Mouse (Mus musculus) liver, adult 2 months (tissue): ENCODE results near the gene Rrp12. TPM values are rescaled to one million over a fixed set of nuclear protein-coding genes. Genes with fewer than 3 reads are reported as not detected.

Experiments used
- DNase-seq: peaks from one replicate; pipeline ENCODE4 v3.0.0-alpha.2; 2011; ENCODE audit warnings: low read depth, low spot score; ENCODE audit errors: extremely low read depth
- H3K27ac ChIP-seq: fragments of 200-500 bp; replicated peaks from 2 replicates; pipeline ENCODE4 v1.5.1; 2012; ENCODE audit warnings: low read depth, mild to moderate bottlenecking, control low read depth, inconsistent platforms, low read length; ENCODE audit not compliant: insufficient read depth
- H3K27me3 ChIP-seq: fragments of 200-500 bp; 2 replicates; pipeline ENCODE4 v1.6.1; 2012; ENCODE audit warnings: mild to moderate bottlenecking, moderate library complexity, low read length, inconsistent platforms; ENCODE audit not compliant: control insufficient read depth, insufficient read depth
- H3K36me3 ChIP-seq: fragments of 200-500 bp; 2 replicates; pipeline ENCODE4 v1.6.1; 2012; ENCODE audit warnings: low read length, inconsistent platforms; ENCODE audit not compliant: control insufficient read depth, insufficient read depth
- H3K4me1 ChIP-seq: fragments of 200-500 bp; 2 replicates; pipeline ENCODE4 v1.6.1; 2011; ENCODE audit warnings: low read length; ENCODE audit not compliant: control insufficient read depth, insufficient read depth
- H3K4me3 ChIP-seq: fragments of 200-500 bp; 2 replicates; pipeline ENCODE4 v1.5.1; 2011; ENCODE audit warnings: low read depth, mild to moderate bottlenecking, control low read depth, low read length, moderate library complexity; ENCODE audit not compliant: insufficient read depth
- H3K79me2 ChIP-seq: fragments of 200-500 bp; 2 replicates; pipeline ENCODE4 v1.6.1; 2012; ENCODE audit warnings: inconsistent platforms, mild to moderate bottlenecking, low read length, moderate library complexity; ENCODE audit not compliant: control insufficient read depth, insufficient read depth
- H3K9ac ChIP-seq: fragments of 200-500 bp; 2 replicates; pipeline ENCODE4 v1.6.1; 2012; ENCODE audit warnings: low read depth, mild to moderate bottlenecking, control low read depth, inconsistent platforms, low read length
- CTCF ChIP-seq: fragments of 200-500 bp; IDR thresholded peaks from 2 replicates; pipeline ENCODE4 v1.5.1; 2011; ENCODE audit warnings: low read depth, low read length, control low read depth
- POLR2A ChIP-seq: fragments of 200-500 bp; IDR thresholded peaks from 2 replicates; pipeline ENCODE4 v1.6.1; 2011; ENCODE audit warnings: low read length, control low read depth; ENCODE audit not compliant: insufficient read depth; ENCODE audit errors: extremely low read depth
- WGBS: fragments of 180-500 bp; shearing (Covaris S2); methylation state at CpG from one replicate; pipeline ENCODE4 v1.1.7; 2018; 5-methylcytosine and 5-hydroxymethylcytosine counted together
- polyA plus RNA-seq: library from polyadenylated mRNA; depleted of rRNA; stranded (reverse); fragments of >200 nt; gene quantifications from 2 replicates; pipeline ENCODE4 v1.2.3, GENCODE M21; 2012
- total RNA-seq: library from RNA; depleted of rRNA; stranded (reverse); fragments of >200 nt; gene quantifications from 2 replicates; pipeline ENCODE4 v1.2.3, GENCODE M21; 2014

Gene Rrp12
- total and polyA plus RNA-seq, 2 experiments, result 1.4 to 4.1 TPM

- WGBS, result 87% methylated on average over 10 of the region's 10 CpGs
- no peak overlapping the region for H3K9ac ChIP-seq
- TF ChIP-seq POLR2A (no peak), CTCF (no peak)
Observed at GRCm38 (mm10) chr19:41902848-41903593, 7.0 kb upstream of the Rrp12 start.

GRCm38 (mm10) chr19:41901696-41902095 lies 5.7 kb upstream of the Rrp12 start:
- WGBS, result 80% methylated on average over 2 of the region's 2 CpGs
- Histone ChIP-seq H3K27me3 (no peaks in the 10 kb centered on the region), H3K4me1 (no peaks in the 10 kb centered on the region; the same call in none of the 2 replicates), H3K9ac (no peak overlapping the region), H3K36me3 (no peaks in the 10 kb centered on the region), H3K79me2 (no peaks in the 10 kb centered on the region), H3K27ac (no peak overlapping the region), H3K4me3 (no peak overlapping the region)
- no peak for DNase-seq
- TF ChIP-seq CTCF (no peak), POLR2A (no peak)

More at GRCm38 (mm10) chr19:41902848-41903593, 7.0 kb upstream of the Rrp12 start:
- DNase-seq, result no peak
- Histone ChIP-seq H3K27me3 (no peaks in the 10 kb centered on the region), H3K4me3 (no peak overlapping the region), H3K79me2 (no peaks in the 10 kb centered on the region), H3K27ac (no peak overlapping the region), H3K36me3 (no peaks in the 10 kb centered on the region), H3K4me1 (no peaks in the 10 kb centered on the region; the same call in none of the 2 replicates)

- H3K36me3 ChIP-seq, result no peaks in the 10 kb centered on the region
- peak; percentile 15 for DNase-seq
- 79% methylated on average over 8 of the region's 8 CpGs for WGBS
- H3K27ac ChIP-seq, result no peak overlapping the region
- no peak overlapping the region for H3K9ac ChIP-seq
- TF ChIP-seq POLR2A, result no peak
- no peak for TF ChIP-seq CTCF
- no peaks in the 10 kb centered on the region for H3K79me2 ChIP-seq
- no peaks in the 10 kb centered on the region for H3K27me3 ChIP-seq
- H3K4me3 ChIP-seq, result no peak overlapping the region
- H3K4me1 ChIP-seq, result no peaks in the 10 kb centered on the region; the same call in none of the 2 replicates
Observed at GRCm38 (mm10) chr19:41900495-41901090, 4.6 kb upstream of the Rrp12 start.

GRCm38 (mm10) chr19:41898860-41899259 lies 2.9 kb upstream of the Rrp12 start:
- DNase-seq, result peak; percentile 55
- Histone ChIP-seq H3K79me2 (no peaks in the 10 kb centered on the region), H3K9ac (no peak overlapping the region), H3K27ac (no peak overlapping the region), H3K4me1 (peaks cover 7% of the 10 kb centered on the region), H3K27me3 (no peaks in the 10 kb centered on the region), H3K36me3 (no peaks in the 10 kb centered on the region), H3K4me3 (no peak overlapping the region)
- peak; percentile 28; the same call in 1 of the 2 replicates for TF ChIP-seq CTCF
- TF ChIP-seq POLR2A, result no peak
- WGBS, result 55% methylated on average over 4 of the region's 4 CpGs

GRCm38 (mm10) chr19:41896319-41896711 lies 342 bp upstream of the Rrp12 start:
- 15% methylated on average over 18 of the region's 18 CpGs for WGBS
- Histone ChIP-seq H3K4me3 (peak overlapping the region; percentile 66), H3K27ac (no peak overlapping the region), H3K27me3 (no peaks in the 10 kb centered on the region), H3K36me3 (no peaks in the 10 kb centered on the region), H3K79me2 (no peaks in the 10 kb centered on the region), H3K4me1 (peaks cover 7% of the 10 kb centered on the region), H3K9ac (0 out of 2 replicates have a peak overlapping the region, but pooled peaks have one; percentile 11)
- no peak for DNase-seq
- TF ChIP-seq CTCF, result no peak

GRCm38 (mm10) chr19:41894959-41895358 lies 1.0 kb downstream of the Rrp12 start:
- DNase-seq, result no peak
- no peak for TF ChIP-seq CTCF
- TF ChIP-seq POLR2A, result no peak
- Histone ChIP-seq H3K27me3 (no peaks in the 10 kb centered on the region), H3K4me1 (peaks cover 7% of the 10 kb centered on the region), H3K79me2 (no peaks in the 10 kb centered on the region), H3K4me3 (no peak overlapping the region; the same call in 1 of the 2 replicates), H3K36me3 (peaks cover 5% of the 10 kb centered on the region; the same call in 1 of the 2 replicates), H3K9ac (peak overlapping the region; percentile 61; the same call in 1 of the 2 replicates), H3K27ac (no peak overlapping the region)
- WGBS, result 43% methylated on average over 7 of the region's 7 CpGs
